Mouse (Mus musculus): Measurements from ENCODE around the gene Zic1. TPM values are rescaled to one million over a fixed set of nuclear protein-coding genes. Genes with fewer than 3 reads are reported as not detected.

Zic1 gene
- polyA plus RNA-seq, 1 experiment from 2014 or later, result not detected

GRCm38 (mm10) chr9:91363814-91364126, 1.8 kb downstream of the Zic1 start:
- under 1% methylated on average over 7 of the region's 7 CpGs for WGBS
- no peak overlapping the region for H3K4me2 ChIP-seq
- no peak overlapping the region for H3K9ac ChIP-seq
- no peak overlapping the region for H3K27ac ChIP-seq
- no peaks in the 10 kb centered on the region for H3K9me3 ChIP-seq (replicated peaks)
- H3K27me3 ChIP-seq, result peaks cover 94% of the 10 kb centered on the region
- H3K4me1 ChIP-seq, result peaks cover 26% of the 10 kb centered on the region
- no peak for ATAC-seq (replicated peaks; ENCODE audit: low FRiP score)
- H3K36me3 ChIP-seq, result no peaks in the 10 kb centered on the region
- H3K4me3 ChIP-seq (replicated peaks), result 0 out of 2 replicates have a peak overlapping the region, but pooled peaks have one; percentile 24

- no peak overlapping the region for H3K9ac ChIP-seq
Observed at GRCm38 (mm10) chr9:91363011-91363730, 2.4 kb downstream of the Zic1 start.

DNA sequence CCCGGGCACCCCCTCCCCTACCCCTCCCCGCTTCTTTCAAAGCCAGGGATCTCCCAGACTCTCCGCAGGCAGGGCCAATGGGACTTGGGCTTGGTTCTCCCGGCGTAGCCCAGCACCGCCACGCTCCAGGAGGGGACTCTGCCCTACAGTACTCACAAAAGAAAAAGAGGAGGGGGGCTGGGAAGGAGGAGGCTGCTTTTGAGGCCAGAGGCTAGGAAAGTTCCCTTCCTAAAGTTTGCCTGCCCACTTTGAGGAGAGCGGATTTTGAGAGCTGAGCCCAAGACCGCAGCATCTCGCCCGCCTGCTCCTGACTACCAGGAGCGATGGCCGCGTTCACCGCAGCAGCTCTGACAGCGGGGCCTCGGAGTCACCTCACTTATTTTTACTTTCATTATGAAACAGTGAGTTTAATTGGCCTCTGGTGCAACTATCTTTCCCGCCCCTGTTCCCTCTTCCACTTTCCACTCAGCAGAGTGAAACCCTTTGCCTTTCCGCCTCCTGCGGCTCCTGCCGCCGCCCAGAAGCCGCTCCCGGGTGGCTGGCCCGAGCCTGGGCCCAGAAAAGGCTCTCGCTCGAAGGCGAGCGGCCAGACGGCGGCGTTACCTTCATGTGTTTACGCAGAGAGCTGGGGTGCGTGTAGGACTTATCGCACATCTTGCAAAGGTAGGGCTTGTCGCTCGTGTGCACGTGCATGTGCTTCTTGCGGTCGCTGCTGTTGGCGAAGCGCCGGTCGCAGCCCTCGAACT, 3.6 kb downstream of the Zic1 start, which contains the start of gene Zic4:
Gene Zic4, plus strand, starts transcription at position 558 of the 746 bp plus-strand sequence.
- 0 out of 2 replicates have a peak, but pooled peaks have one; percentile 41 for ATAC-seq (replicated peaks; ENCODE audit: low FRiP score)
- Histone ChIP-seq H3K9ac (no peak within 1 kb of the TSS), H3K4me2 (peak within 1 kb of the TSS; percentile 51), H3K27ac (no peak within 1 kb of the TSS), H3K4me3 (replicated peaks) (peak within 1 kb of the TSS; percentile 40), H3K4me1 (peaks cover 26% of the 10 kb centered on the region), H3K9me3 (replicated peaks) (no peaks in the 10 kb centered on the region), H3K36me3 (no peaks in the 10 kb centered on the region), H3K27me3 (peaks cover 91% of the 10 kb centered on the region)
- WGBS, result under 1% methylated on average over 45 of the region's 45 CpGs

More at GRCm38 (mm10) chr9:91363011-91363730, 2.4 kb downstream of the Zic1 start:
- Histone ChIP-seq H3K4me1 (peaks cover 26% of the 10 kb centered on the region), H3K27ac (no peak overlapping the region), H3K4me2 (no peak overlapping the region), H3K36me3 (no peaks in the 10 kb centered on the region), H3K4me3 (replicated peaks) (no peak overlapping the region), H3K27me3 (peaks cover 90% of the 10 kb centered on the region), H3K9me3 (replicated peaks) (no peaks in the 10 kb centered on the region)
- ATAC-seq (replicated peaks; ENCODE audit: low FRiP score), result no peak
- WGBS, result 4% methylated on average over 14 of the region's 14 CpGs

DNA sequence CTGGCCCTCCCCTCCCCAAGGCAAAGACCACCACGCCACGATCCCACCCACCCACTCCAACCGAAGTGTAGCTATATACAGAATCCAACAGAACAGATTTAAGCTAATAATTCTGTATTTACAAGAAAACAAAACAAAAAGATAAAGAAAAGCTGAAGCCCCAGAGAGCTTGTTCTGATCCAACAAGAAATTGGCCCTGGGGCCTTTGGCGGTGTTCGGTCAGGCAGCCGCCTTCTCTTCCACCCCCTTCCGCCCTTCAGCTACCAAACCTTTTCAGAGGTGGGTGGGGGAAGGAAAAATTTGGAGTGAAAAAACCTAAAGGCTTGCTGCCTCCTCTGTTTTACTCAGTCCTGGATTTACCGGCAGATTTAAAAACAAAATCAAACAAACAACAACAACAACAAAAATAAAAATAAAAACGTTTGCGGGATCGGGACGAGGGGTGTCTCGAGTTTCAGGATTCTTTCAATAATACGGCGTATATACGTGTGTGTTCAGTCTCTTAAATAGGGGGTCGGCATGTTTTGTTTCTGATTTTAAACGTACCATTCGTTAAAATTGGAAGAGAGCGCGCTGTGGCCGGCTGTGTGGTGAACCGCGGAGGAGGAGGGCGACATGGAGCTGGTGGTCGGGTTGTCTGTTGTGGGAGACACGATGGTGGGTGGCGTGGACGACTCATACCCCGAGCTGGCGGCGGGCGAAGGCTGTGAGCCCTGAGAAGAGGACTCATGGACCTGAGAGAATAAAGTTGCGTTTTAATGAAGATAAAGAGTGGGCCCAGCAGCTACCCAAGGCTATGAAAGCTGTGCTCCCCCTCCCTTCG, 4.4 kb downstream of the Zic1 start:
- Histone ChIP-seq H3K27me3 (peaks cover 91% of the 10 kb centered on the region), H3K4me3 (replicated peaks) (peak overlapping the region; percentile 40), H3K27ac (no peak overlapping the region), H3K4me1 (peaks cover 26% of the 10 kb centered on the region), H3K36me3 (no peaks in the 10 kb centered on the region), H3K9ac (no peak overlapping the region), H3K4me2 (peak overlapping the region; percentile 51), H3K9me3 (replicated peaks) (no peaks in the 10 kb centered on the region)
- 1% methylated on average over 35 of the region's 35 CpGs for WGBS
- ATAC-seq (replicated peaks; ENCODE audit: low FRiP score), result 0 out of 2 replicates have a peak, but pooled peaks have one; percentile 1

GRCm38 (mm10) chr9:91360151-91361032, 5.2 kb downstream of the Zic1 start:
- 3% methylated on average over 21 of the region's 21 CpGs for WGBS
- Histone ChIP-seq H3K36me3 (no peaks in the 10 kb centered on the region), H3K27ac (no peak overlapping the region), H3K4me3 (replicated peaks) (no peak overlapping the region), H3K4me2 (no peak overlapping the region), H3K4me1 (peaks cover 30% of the 10 kb centered on the region), H3K9me3 (replicated peaks) (no peaks in the 10 kb centered on the region), H3K27me3 (peaks cover 92% of the 10 kb centered on the region), H3K9ac (no peak overlapping the region)
- no peak for ATAC-seq (replicated peaks; ENCODE audit: low FRiP score)

- Histone ChIP-seq H3K9me3 (replicated peaks) (no peaks in the 10 kb centered on the region), H3K36me3 (no peaks in the 10 kb centered on the region), H3K27me3 (peaks cover 93% of the 10 kb centered on the region), H3K9ac (no peak overlapping the region), H3K4me1 (peaks cover 17% of the 10 kb centered on the region), H3K4me2 (no peak overlapping the region), H3K4me3 (replicated peaks) (no peak overlapping the region), H3K27ac (no peak overlapping the region)
- WGBS, result 8% methylated on average over 10 of the region's 10 CpGs
- ATAC-seq (replicated peaks; ENCODE audit: low FRiP score), result no peak
Observed at GRCm38 (mm10) chr9:91358851-91359687, 6.5 kb downstream of the Zic1 start.

GRCm38 (mm10) chr9:91357321-91357720, 8.3 kb downstream of the Zic1 start:
- H3K9ac ChIP-seq, result no peak overlapping the region
- H3K27me3 ChIP-seq, result peaks cover 93% of the 10 kb centered on the region
- H3K9me3 ChIP-seq (replicated peaks), result no peaks in the 10 kb centered on the region
- ATAC-seq (replicated peaks; ENCODE audit: low FRiP score), result no peak
- H3K27ac ChIP-seq, result no peak overlapping the region
- H3K4me2 ChIP-seq, result no peak overlapping the region
- 4% methylated on average over 3 of the region's 3 CpGs for WGBS
- no peaks in the 10 kb centered on the region for H3K36me3 ChIP-seq
- no peak overlapping the region for H3K4me3 ChIP-seq (replicated peaks)
- peaks cover 14% of the 10 kb centered on the region for H3K4me1 ChIP-seq

DNA sequence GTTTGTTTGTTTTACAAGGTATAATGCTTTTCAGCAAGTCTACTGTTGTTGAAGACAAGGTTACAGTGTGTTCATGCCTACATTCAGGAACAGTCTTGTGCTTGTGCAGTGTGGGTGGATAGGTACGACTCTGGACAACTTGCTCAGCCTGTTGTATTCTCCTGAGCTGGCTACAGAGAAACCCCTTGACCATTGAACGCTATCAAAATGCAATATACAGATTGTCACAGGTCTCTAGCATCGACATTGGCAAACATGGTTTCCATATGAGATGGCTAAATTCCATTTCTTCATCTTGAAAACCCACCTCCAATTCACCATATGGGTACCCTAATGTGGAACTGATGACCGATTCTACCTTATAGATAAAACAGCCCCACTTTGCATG, 9.3 kb downstream of the Zic1 start:
- Histone ChIP-seq H3K4me1 (peaks cover 6% of the 10 kb centered on the region), H3K9me3 (replicated peaks) (no peaks in the 10 kb centered on the region), H3K4me3 (replicated peaks) (no peak overlapping the region), H3K27ac (no peak overlapping the region), H3K9ac (no peak overlapping the region), H3K27me3 (peaks cover 93% of the 10 kb centered on the region), H3K36me3 (no peaks in the 10 kb centered on the region), H3K4me2 (no peak overlapping the region)
- WGBS, result 10% methylated on average over 4 of the region's 4 CpGs
- ATAC-seq (replicated peaks; ENCODE audit: low FRiP score), result no peak

- peak overlapping the region; percentile 28 for H3K4me3 ChIP-seq (replicated peaks)
- H3K4me1 ChIP-seq, result peaks cover 6% of the 10 kb centered on the region
- ATAC-seq (replicated peaks; ENCODE audit: low FRiP score), result no peak
- no peaks in the 10 kb centered on the region for H3K36me3 ChIP-seq
- H3K4me2 ChIP-seq, result peak overlapping the region; percentile 48
- peaks cover 93% of the 10 kb centered on the region for H3K27me3 ChIP-seq
- under 1% methylated on average over 34 of the region's 35 CpGs for WGBS
- H3K27ac ChIP-seq, result no peak overlapping the region
- H3K9ac ChIP-seq, result no peak overlapping the region
- H3K9me3 ChIP-seq (replicated peaks), result no peaks in the 10 kb centered on the region
Observed at GRCm38 (mm10) chr9:91355629-91356352, 9.8 kb downstream of the Zic1 start.

DNA sequence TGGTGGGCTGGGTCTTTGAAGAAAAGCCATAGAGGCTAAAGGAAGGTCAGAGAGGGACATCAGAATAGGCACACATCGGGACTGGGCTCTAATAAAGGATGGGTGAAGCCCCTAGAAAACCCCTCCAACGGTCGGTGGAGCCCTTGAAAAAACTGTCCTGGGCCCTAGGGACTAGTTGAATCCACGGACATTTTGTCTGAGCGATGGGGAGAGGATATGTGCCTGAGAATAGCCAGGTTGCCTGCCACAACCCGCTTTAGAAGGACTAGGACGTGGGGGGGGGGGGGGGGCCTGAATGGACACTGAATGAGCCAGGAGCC, 10.4 kb downstream of the Zic1 start:
- peaks cover 94% of the 10 kb centered on the region for H3K27me3 ChIP-seq
- H3K36me3 ChIP-seq, result no peaks in the 10 kb centered on the region
- peak overlapping the region; percentile 48 for H3K4me2 ChIP-seq
- peaks cover 6% of the 10 kb centered on the region for H3K4me1 ChIP-seq
- no peak overlapping the region for H3K9ac ChIP-seq
- ATAC-seq (replicated peaks; ENCODE audit: low FRiP score), result no peak
- H3K9me3 ChIP-seq (replicated peaks), result no peaks in the 10 kb centered on the region
- WGBS, result 1% methylated on average over 7 of the region's 7 CpGs
- no peak overlapping the region for H3K4me3 ChIP-seq (replicated peaks)
- no peak overlapping the region for H3K27ac ChIP-seq
